Mouse (Mus musculus): ENCODE data around the gene Slc35f6. TPM values are rescaled to one million over a fixed set of nuclear protein-coding genes. Genes with fewer than 3 reads are reported as not detected.

Gene Slc35f6
- total RNA-seq, 1 experiment = 40.0 TPM

GRCm38 (mm10) chr5:30659042-30659441 lies 11.3 kb downstream of the Slc35f6 start:
- TF ChIP-seq HCFC1 (IDR thresholded peaks at IDR 0.05; ENCODE audit: borderline replicate concordance, insufficient read depth, low read length) (no peak), CHD2 (IDR thresholded peaks at IDR 0.05; ENCODE audit: low read depth, low read length) (no peak), ZNF384 (IDR thresholded peaks at IDR 0.05; ENCODE audit: low read depth, low read length) (no peak), ZC3H11A (IDR thresholded peaks at IDR 0.05; ENCODE audit: borderline replicate concordance, low read depth, low read length) (no peak), MAFK (IDR thresholded peaks at IDR 0.05; ENCODE audit: insufficient read depth, low read depth, low read length) (no peak)
- Histone ChIP-seq H3K9me3 (ENCODE audit: control insufficient read depth, insufficient read depth, low read depth, low read length) (no peaks in the 10 kb centered on the region), H3K4me3 (ENCODE audit: insufficient read depth in 1 of 2, low read depth in 1 of 2, low read length in 2 of 2, poor library complexity in 1 of 2, severe bottlenecking in 1 of 2) (no peak overlapping the region), H3K4me1 (ENCODE audit: control insufficient read depth in 2 of 2, insufficient read depth in 2 of 2, low read length in 2 of 2, poor library complexity in 1 of 2) (peaks cover 0 to 3% of the 10 kb centered on the region in 2 experiments; a peak in 1 of 4 replicates), H3K27ac (ENCODE audit: insufficient read depth, low read depth, low read length, poor library complexity, severe bottlenecking) (no peak overlapping the region; the same call in 1 of the 2 replicates), H3K9ac (ENCODE audit: insufficient read depth, low read depth, low read length, poor library complexity, severe bottlenecking) (no peak overlapping the region), H3K36me3 (ENCODE audit: control insufficient read depth, insufficient read depth, low read length, poor library complexity, severe bottlenecking) (peaks cover 19% of the 10 kb centered on the region; the same call in 1 of the 2 replicates)
- no peak for DNase-seq (ENCODE audit: low read depth, low spot score)
- in situ Hi-C loops (cut with MboI; ENCODE audit: low sequenced_read_pairs in 2 of 2, unreplicated experiment in 2 of 2) = no loop called here

- peak overlapping the region; percentile 57; the same call in 1 of the 2 replicates for H3K27ac ChIP-seq (ENCODE audit: insufficient read depth, low read depth, low read length, poor library complexity, severe bottlenecking)
- in situ Hi-C loops (cut with MboI; ENCODE audit: low sequenced_read_pairs in 2 of 2, unreplicated experiment in 2 of 2) = no loop called here
- H3K4me1 ChIP-seq (ENCODE audit: control insufficient read depth in 2 of 2, insufficient read depth in 2 of 2, low read length in 2 of 2, poor library complexity in 1 of 2) = peaks cover 0 to 3% of the 10 kb centered on the region in 2 experiments; a peak in 1 of 4 replicates
- H3K9me3 ChIP-seq (ENCODE audit: control insufficient read depth, insufficient read depth, low read depth, low read length) = no peaks in the 10 kb centered on the region
- no peak overlapping the region for H3K9ac ChIP-seq (ENCODE audit: insufficient read depth, low read depth, low read length, poor library complexity, severe bottlenecking)
- DNase-seq (ENCODE audit: low read depth, low spot score) = no peak
- no peak overlapping the region for H3K4me3 ChIP-seq (ENCODE audit: insufficient read depth in 1 of 2, low read depth in 1 of 2, low read length in 2 of 2, poor library complexity in 1 of 2, severe bottlenecking in 1 of 2)
- TF ChIP-seq ZNF384 (IDR thresholded peaks at IDR 0.05; ENCODE audit: low read depth, low read length) = no peak
- no peak for TF ChIP-seq ZC3H11A (IDR thresholded peaks at IDR 0.05; ENCODE audit: borderline replicate concordance, low read depth, low read length)
- TF ChIP-seq CHD2 (IDR thresholded peaks at IDR 0.05; ENCODE audit: low read depth, low read length) = no peak
- no peak for TF ChIP-seq HCFC1 (IDR thresholded peaks at IDR 0.05; ENCODE audit: borderline replicate concordance, insufficient read depth, low read length)
- TF ChIP-seq MAFK (IDR thresholded peaks at IDR 0.05; ENCODE audit: insufficient read depth, low read depth, low read length) = no peak
- H3K36me3 ChIP-seq (ENCODE audit: control insufficient read depth, insufficient read depth, low read length, poor library complexity, severe bottlenecking) = peaks cover 19% of the 10 kb centered on the region; the same call in 1 of the 2 replicates
Measured at GRCm38 (mm10) chr5:30660278-30660677, 12.5 kb downstream of the Slc35f6 start.

GRCm38 (mm10) chr5:30660813-30661212 lies 13.1 kb downstream of the Slc35f6 start:
- Histone ChIP-seq H3K9ac (ENCODE audit: insufficient read depth, low read depth, low read length, poor library complexity, severe bottlenecking) (no peak overlapping the region), H3K9me3 (ENCODE audit: control insufficient read depth, insufficient read depth, low read depth, low read length) (no peaks in the 10 kb centered on the region), H3K4me1 (ENCODE audit: control insufficient read depth in 2 of 2, insufficient read depth in 2 of 2, low read length in 2 of 2, poor library complexity in 1 of 2) (peaks cover 0 to 3% of the 10 kb centered on the region in 2 experiments; a peak in 1 of 4 replicates), H3K4me3 (ENCODE audit: insufficient read depth in 1 of 2, low read depth in 1 of 2, low read length in 2 of 2, poor library complexity in 1 of 2, severe bottlenecking in 1 of 2) (no peak overlapping the region), H3K36me3 (ENCODE audit: control insufficient read depth, insufficient read depth, low read length, poor library complexity, severe bottlenecking) (peaks cover 16% of the 10 kb centered on the region; the same call in 1 of the 2 replicates), H3K27ac (ENCODE audit: insufficient read depth, low read depth, low read length, poor library complexity, severe bottlenecking) (peak overlapping the region; percentile 57; the same call in 1 of the 2 replicates)
- in situ Hi-C loops (cut with MboI; ENCODE audit: low sequenced_read_pairs in 2 of 2, unreplicated experiment in 2 of 2) = no loop called here
- no peak for DNase-seq (ENCODE audit: low read depth, low spot score)
- TF ChIP-seq MAFK (IDR thresholded peaks at IDR 0.05; ENCODE audit: insufficient read depth, low read depth, low read length) (no peak), ZC3H11A (IDR thresholded peaks at IDR 0.05; ENCODE audit: borderline replicate concordance, low read depth, low read length) (no peak), ZNF384 (IDR thresholded peaks at IDR 0.05; ENCODE audit: low read depth, low read length) (no peak), CHD2 (IDR thresholded peaks at IDR 0.05; ENCODE audit: low read depth, low read length) (no peak), HCFC1 (IDR thresholded peaks at IDR 0.05; ENCODE audit: borderline replicate concordance, insufficient read depth, low read length) (no peak)

GRCm38 (mm10) chr5:30665360-30665759 lies 17.6 kb downstream of the Slc35f6 start:
- Histone ChIP-seq H3K27ac (ENCODE audit: insufficient read depth, low read depth, low read length, poor library complexity, severe bottlenecking) (no peak overlapping the region), H3K9ac (ENCODE audit: insufficient read depth, low read depth, low read length, poor library complexity, severe bottlenecking) (no peak overlapping the region), H3K4me3 (ENCODE audit: insufficient read depth in 1 of 2, low read depth in 1 of 2, low read length in 2 of 2, poor library complexity in 1 of 2, severe bottlenecking in 1 of 2) (no peak overlapping the region), H3K9me3 (ENCODE audit: control insufficient read depth, insufficient read depth, low read depth, low read length) (no peaks in the 10 kb centered on the region), H3K36me3 (ENCODE audit: control insufficient read depth, insufficient read depth, low read length, poor library complexity, severe bottlenecking) (peaks cover 18% of the 10 kb centered on the region), H3K4me1 (ENCODE audit: control insufficient read depth in 2 of 2, insufficient read depth in 2 of 2, low read length in 2 of 2, poor library complexity in 1 of 2) (peaks cover 0 to 9% of the 10 kb centered on the region in 2 experiments; a peak in 2 of 4 replicates)
- no peak for DNase-seq (ENCODE audit: low read depth, low spot score)
- no peak for TF ChIP-seq ZC3H11A (IDR thresholded peaks at IDR 0.05; ENCODE audit: borderline replicate concordance, low read depth, low read length)
- no peak for TF ChIP-seq HCFC1 (IDR thresholded peaks at IDR 0.05; ENCODE audit: borderline replicate concordance, insufficient read depth, low read length)
- no peak for TF ChIP-seq MAFK (IDR thresholded peaks at IDR 0.05; ENCODE audit: insufficient read depth, low read depth, low read length)
- no peak for TF ChIP-seq CHD2 (IDR thresholded peaks at IDR 0.05; ENCODE audit: low read depth, low read length)
- no peak for TF ChIP-seq ZNF384 (IDR thresholded peaks at IDR 0.05; ENCODE audit: low read depth, low read length)
- in situ Hi-C loops (cut with MboI; ENCODE audit: low sequenced_read_pairs in 2 of 2, unreplicated experiment in 2 of 2) = no loop called here

All from ES-E14 (cell line).